10 mouse cellular contexts compared by ENCODE assay signal in genomic region chr17:14944551-14944950, GRCm38 (mm10). TPM values are rescaled to one million over a fixed set of nuclear protein-coding genes. Genes with fewer than 3 reads are reported as not detected.
DNase-seq lines count a peak whose midpoint lies in the region; ATAC-seq and TF ChIP-seq lines count a peak whose summit lies in the region.
"Had no signal": no experiment of that assay in that cellular context is flagged by ENCODE, and none has a peak within 500 bp of the region (broad histone marks: within the 10 kb centered on the region; RNA-seq: fewer than 3 reads in every experiment).

No protein-coding gene starts in this region.

- ATAC-seq in forebrain, embryonic 13.5 days: no peak
- no peak for ATAC-seq in forebrain, embryonic 16.5 days
- ATAC-seq in megakaryocyte, adult 5-6 weeks (ENCODE audit: poor library complexity, severe bottlenecking): no peak
- ATAC-seq in limb, embryonic 14.5 days (ENCODE audit: low FRiP score, low read depth): no peak
- no peak for ATAC-seq in stomach, embryonic 16.5 days (ENCODE audit: insufficient read depth, low FRiP score)
- ATAC-seq: lung, postnatal 0 days had no signal

- H3K4me3 ChIP-seq in forebrain, embryonic 13.5 days: 0 out of 2 replicates have a peak overlapping the region, but pooled peaks have one; percentile 12
- H3K4me3 ChIP-seq in forebrain, embryonic 16.5 days (replicated peaks; ENCODE audit: low read length): no peak overlapping the region
- peak overlapping the region; percentile 73 for H3K4me3 ChIP-seq in megakaryocyte, embryonic 14.5 days (replicated peaks)
- H3K4me3 ChIP-seq in limb, embryonic 14.5 days (replicated peaks; ENCODE audit: low read length): no peak overlapping the region
- no peak overlapping the region for H3K4me3 ChIP-seq in stomach, embryonic 16.5 days (replicated peaks; ENCODE audit: low read length)

- H3K4me2 ChIP-seq in forebrain, embryonic 13.5 days: peak overlapping the region; percentile 33; the same call in 1 of the 2 replicates
- no peak overlapping the region; the same call in 1 of the 2 replicates for H3K4me2 ChIP-seq in forebrain, embryonic 16.5 days (ENCODE audit: low read length)
- peak overlapping the region; percentile 79; the same call in 1 of the 2 replicates for H3K4me2 ChIP-seq in limb, embryonic 14.5 days (replicated peaks; ENCODE audit: low read depth, low read length, severe bottlenecking)
- H3K4me2 ChIP-seq in stomach, embryonic 16.5 days (ENCODE audit: low read depth, low read length): peak overlapping the region; percentile 93

- H3K27me3 ChIP-seq in forebrain, embryonic 13.5 days: no peaks in the 10 kb centered on the region
- H3K27me3 ChIP-seq in forebrain, embryonic 16.5 days (replicated peaks; ENCODE audit: control insufficient read depth, insufficient read depth, low read length): no peaks in the 10 kb centered on the region
- no peaks in the 10 kb centered on the region for H3K27me3 ChIP-seq in megakaryocyte, embryonic 14.5 days (replicated peaks)
- H3K27me3 ChIP-seq in limb, embryonic 14.5 days (ENCODE audit: control insufficient read depth, insufficient read depth, low read length): no peaks in the 10 kb centered on the region
- H3K27me3 ChIP-seq in stomach, embryonic 16.5 days (ENCODE audit: control insufficient read depth, insufficient read depth, low read length): no peaks in the 10 kb centered on the region

- H3K36me3 ChIP-seq in forebrain, embryonic 13.5 days (ENCODE audit: poor library complexity, severe bottlenecking): peaks cover 25% of the 10 kb centered on the region
- peaks cover 4% of the 10 kb centered on the region; the same call in 1 of the 2 replicates for H3K36me3 ChIP-seq in forebrain, embryonic 16.5 days (ENCODE audit: control insufficient read depth, insufficient read depth)
- H3K36me3 ChIP-seq in megakaryocyte, embryonic 14.5 days (replicated peaks; ENCODE audit: low read length): peaks cover 53% of the 10 kb centered on the region
- H3K36me3 ChIP-seq in limb, embryonic 14.5 days (ENCODE audit: control insufficient read depth, insufficient read depth, low read length): peaks cover 32% of the 10 kb centered on the region
- H3K36me3 ChIP-seq in stomach, embryonic 16.5 days (ENCODE audit: control insufficient read depth, insufficient read depth, low read length): no peaks in the 10 kb centered on the region

- 86% methylated on average over 1 of the region's 1 CpGs for WGBS in forebrain, embryonic 13.5 days
- 91% methylated on average over 1 of the region's 1 CpGs for WGBS in forebrain, embryonic 16.5 days
- whole genome bisulfite sequencing in limb, embryonic 14.5 days: 78% methylated on average over 1 of the region's 1 CpGs
- 89% methylated on average over 1 of the region's 1 CpGs for WGBS in stomach, embryonic 16.5 days

- TF ChIP-seq POLR2A in limb, embryonic 14.5 days (IDR thresholded peaks at IDR 0.05; ENCODE audit: borderline replicate concordance, extremely low read depth, insufficient read depth, insufficient read length): no peak

- DNase-seq in limb, embryonic 14.5 days (ENCODE audit: low spot score): no peak
- DNase-seq in MN1 (ENCODE audit: low spot score): no peak
- no peak for DNase-seq in embryo, embryonic 11 days

- H3K4me1 ChIP-seq in forebrain, embryonic 13.5 days: peaks cover 26% of the 10 kb centered on the region
- peaks cover 18% of the 10 kb centered on the region for H3K4me1 ChIP-seq in forebrain, embryonic 16.5 days (replicated peaks; ENCODE audit: control insufficient read depth, insufficient read depth, low read length)
- H3K4me1 ChIP-seq in megakaryocyte, embryonic 14.5 days: peaks cover 37% of the 10 kb centered on the region
- H3K4me1 ChIP-seq in limb, embryonic 14.5 days (ENCODE audit: control insufficient read depth, insufficient read depth, low read length): peaks cover 10% of the 10 kb centered on the region
- H3K4me1 ChIP-seq in stomach, embryonic 16.5 days (ENCODE audit: control insufficient read depth, insufficient read depth, low read length): peaks cover 10% of the 10 kb centered on the region

- no peaks in the 10 kb centered on the region for H3K9me3 ChIP-seq in forebrain, embryonic 13.5 days (replicated peaks)
- no peaks in the 10 kb centered on the region for H3K9me3 ChIP-seq in forebrain, embryonic 16.5 days (ENCODE audit: control insufficient read depth, low read length)
- no peaks in the 10 kb centered on the region for H3K9me3 ChIP-seq in megakaryocyte, embryonic 14.5 days
- no peaks in the 10 kb centered on the region for H3K9me3 ChIP-seq in limb, embryonic 14.5 days (ENCODE audit: control insufficient read depth, low read length)
- H3K9me3 ChIP-seq in stomach, embryonic 16.5 days (replicated peaks; ENCODE audit: control insufficient read depth, low read length): no peaks in the 10 kb centered on the region

- no peak overlapping the region for H3K27ac ChIP-seq in forebrain, embryonic 13.5 days
- H3K27ac ChIP-seq in forebrain, embryonic 16.5 days (ENCODE audit: low read length): no peak overlapping the region
- no peak overlapping the region for H3K27ac ChIP-seq in limb, embryonic 14.5 days (replicated peaks; ENCODE audit: low read depth, low read length)
- H3K27ac ChIP-seq in stomach, embryonic 16.5 days (ENCODE audit: low read length): no peak overlapping the region

- no peak overlapping the region for H3K9ac ChIP-seq in forebrain, embryonic 13.5 days
- H3K9ac ChIP-seq in forebrain, embryonic 16.5 days (replicated peaks; ENCODE audit: low read depth, low read length): no peak overlapping the region
- no peak overlapping the region for H3K9ac ChIP-seq in limb, embryonic 14.5 days (ENCODE audit: low read depth, low read length, severe bottlenecking)
- H3K9ac ChIP-seq in stomach, embryonic 16.5 days (ENCODE audit: low read length): no peak overlapping the region

RNA-seq across cellular contexts. Expression of gene 1600012H06Rik, which starts 1.6 kb away (rescaled TPM):
- polyA plus RNA-seq in forebrain, embryonic 13.5 days (2015; fragmentation: Nextera tagmentation; extraction: Ambion mirVana): 28.8 and 31.6 TPM in 2 replicates
- polyA plus RNA-seq in forebrain, embryonic 16.5 days (2015; fragmentation: Nextera tagmentation; extraction: Ambion mirVana): 33.1 and 37.3 TPM in 2 replicates
- polyA plus RNA-seq in megakaryocyte, embryonic 14.5 days (2012; ENCODE audit: insufficient read depth, low replicate concordance): 2.3 and 3.1 TPM in 2 replicates
- total RNA-seq in megakaryocyte, adult 5-6 weeks (2015): 27.7 and 30.1 TPM in 2 replicates
- 19.7 and 22.4 TPM in 2 replicates for total RNA-seq in megakaryocyte, adult 5-6 weeks (2017)
- 26.2 and 28.3 TPM in 2 replicates for polyA plus RNA-seq in limb, embryonic 14.5 days (2012; rRNA removed)
- polyA plus RNA-seq in limb, embryonic 14.5 days (2014; fragmentation: Nextera tagmentation; extraction: Ambion mirVana): 37.5 and 39.7 TPM in 2 replicates
- polyA plus RNA-seq in stomach, embryonic 16.5 days (2015; fragmentation: Nextera tagmentation; extraction: Ambion mirVana): 41.8 and 48.2 TPM in 2 replicates

RNA-seq across cellular contexts. Expression of gene Wdr27, which starts 1.6 kb away (rescaled TPM):
- 7.9 and 8.4 TPM in 2 replicates for polyA plus RNA-seq in forebrain, embryonic 13.5 days (2015; fragmentation: Nextera tagmentation; extraction: Ambion mirVana)
- polyA plus RNA-seq in forebrain, embryonic 16.5 days (2015; fragmentation: Nextera tagmentation; extraction: Ambion mirVana): 6.3 and 7.5 TPM in 2 replicates
- polyA plus RNA-seq in megakaryocyte, embryonic 14.5 days (2012; ENCODE audit: insufficient read depth, low replicate concordance): 8.6 and 15.6 TPM in 2 replicates
- total RNA-seq in megakaryocyte, adult 5-6 weeks (2015): not detected in 2 replicates
- not detected in 2 replicates for total RNA-seq in megakaryocyte, adult 5-6 weeks (2017)
- polyA plus RNA-seq in limb, embryonic 14.5 days (2012; rRNA removed): 1.9 and 3.0 TPM in 2 replicates
- 6.0 and 7.6 TPM in 2 replicates for polyA plus RNA-seq in limb, embryonic 14.5 days (2014; fragmentation: Nextera tagmentation; extraction: Ambion mirVana)
- 6.2 and 6.3 TPM in 2 replicates for polyA plus RNA-seq in stomach, embryonic 16.5 days (2015; fragmentation: Nextera tagmentation; extraction: Ambion mirVana)

RNA-seq across cellular contexts. Expression of gene Phf10, which starts 16.5 kb away (rescaled TPM):
- 20.5 and 22.0 TPM in 2 replicates for polyA plus RNA-seq in forebrain, embryonic 13.5 days (2015; fragmentation: Nextera tagmentation; extraction: Ambion mirVana)
- 15.1 and 15.3 TPM in 2 replicates for polyA plus RNA-seq in forebrain, embryonic 16.5 days (2015; fragmentation: Nextera tagmentation; extraction: Ambion mirVana)
- 8.6 and 36.4 TPM in 2 replicates for polyA plus RNA-seq in megakaryocyte, embryonic 14.5 days (2012; ENCODE audit: insufficient read depth, low replicate concordance)
- total RNA-seq in megakaryocyte, adult 5-6 weeks (2015): 159 and 162 TPM in 2 replicates
- 52.1 and 54.2 TPM in 2 replicates for total RNA-seq in megakaryocyte, adult 5-6 weeks (2017)
- polyA plus RNA-seq in limb, embryonic 14.5 days (2012; rRNA removed): 84.6 and 114 TPM in 2 replicates
- polyA plus RNA-seq in limb, embryonic 14.5 days (2014; fragmentation: Nextera tagmentation; extraction: Ambion mirVana): 51.4 and 53.6 TPM in 2 replicates
- 32.9 and 34.4 TPM in 2 replicates for polyA plus RNA-seq in stomach, embryonic 16.5 days (2015; fragmentation: Nextera tagmentation; extraction: Ambion mirVana)

RNA-seq across cellular contexts. Expression of gene 9030025P20Rik, which starts 33.7 kb away (rescaled TPM):
- polyA plus RNA-seq in forebrain, embryonic 13.5 days (2015; fragmentation: Nextera tagmentation; extraction: Ambion mirVana): 12.4 and 15.6 TPM in 2 replicates
- 6.9 and 7.5 TPM in 2 replicates for polyA plus RNA-seq in forebrain, embryonic 16.5 days (2015; fragmentation: Nextera tagmentation; extraction: Ambion mirVana)
- polyA plus RNA-seq in megakaryocyte, embryonic 14.5 days (2012; ENCODE audit: insufficient read depth, low replicate concordance): 1.2 and 2.3 TPM in 2 replicates
- total RNA-seq in megakaryocyte, adult 5-6 weeks (2015): 5.9 and 6.3 TPM in 2 replicates
- 8.2 and 9.6 TPM in 2 replicates for total RNA-seq in megakaryocyte, adult 5-6 weeks (2017)
- polyA plus RNA-seq in limb, embryonic 14.5 days (2012; rRNA removed): 20.4 and 21.4 TPM in 2 replicates
- 5.1 and 6.8 TPM in 2 replicates for polyA plus RNA-seq in limb, embryonic 14.5 days (2014; fragmentation: Nextera tagmentation; extraction: Ambion mirVana)
- polyA plus RNA-seq in stomach, embryonic 16.5 days (2015; fragmentation: Nextera tagmentation; extraction: Ambion mirVana): 6.4 and 7.6 TPM in 2 replicates

RNA-seq across cellular contexts. Expression of gene Gm3417, which starts 34.0 kb away (rescaled TPM):
- polyA plus RNA-seq in forebrain, embryonic 13.5 days (2015; fragmentation: Nextera tagmentation; extraction: Ambion mirVana): 1.1 TPM in 1 of 2 replicates, not detected in the other
- polyA plus RNA-seq in forebrain, embryonic 16.5 days (2015; fragmentation: Nextera tagmentation; extraction: Ambion mirVana): 0.47 and 0.86 TPM in 2 replicates
- not detected in 2 replicates for polyA plus RNA-seq in megakaryocyte, embryonic 14.5 days (2012; ENCODE audit: insufficient read depth, low replicate concordance)
- total RNA-seq in megakaryocyte, adult 5-6 weeks (2015): 0.80 TPM in 1 of 2 replicates, not detected in the other
- total RNA-seq in megakaryocyte, adult 5-6 weeks (2017): not detected in 2 replicates
- polyA plus RNA-seq in limb, embryonic 14.5 days (2012; rRNA removed): 0.54 TPM in 1 of 2 replicates, not detected in the other
- polyA plus RNA-seq in limb, embryonic 14.5 days (2014; fragmentation: Nextera tagmentation; extraction: Ambion mirVana): not detected in 2 replicates
- polyA plus RNA-seq in stomach, embryonic 16.5 days (2015; fragmentation: Nextera tagmentation; extraction: Ambion mirVana): 0.30 TPM in 1 of 2 replicates, not detected in the other
- polyA plus RNA-seq: large intestine, adult 2 months had no signal

Comparison
In these comparisons a context has a peak if more than half of its experiments do, and no peak if none do; other contexts are left out.
1. H3K4me3 ChIP-seq: peak in forebrain, embryonic 13.5 days (single experiment) and megakaryocyte, embryonic 14.5 days (single experiment); none in forebrain, embryonic 16.5 days (single experiment), limb, embryonic 14.5 days (single experiment) and stomach, embryonic 16.5 days (single experiment).